Mouse (Mus musculus): ENCODE measurements around the gene Taf6l.

GRCm38 (mm10) chr19:8726609-8727390 lies 59.4 kb downstream of the Taf6l start:
- no peak for TF ChIP-seq CTCF (IDR thresholded peaks at IDR 0.05; ENCODE audit: low read depth)
- TF ChIP-seq EP300 (IDR thresholded peaks at IDR 0.05; ENCODE audit: low read depth) = no peak
